ENCODE assay signal across 8 mouse cellular contexts in genomic region chr5:137518436-137518835, GRCm38 (mm10). TPM values are rescaled to one million over a fixed set of nuclear protein-coding genes. Genes with fewer than 3 reads are reported as not detected.
A peak's percentile ranks its signal among the peaks of the same experiment; 100 is the strongest.
DNase-seq lines count a peak whose midpoint lies in the region; ATAC-seq and TF ChIP-seq lines count a peak whose summit lies in the region.

Gene Gigyf1, plus strand, starts transcription at chr5:137518548.

- peak; percentile 55; the same call in 1 of the 2 replicates for TF ChIP-seq CTCF in small intestine, adult 2 months (IDR thresholded peaks at IDR 0.05; ENCODE audit: extremely low read depth, insufficient read length, insufficient replicate concordance, low read depth, low read length)

- H3K27ac ChIP-seq in forebrain, embryonic 12.5 days, result no peak within 1 kb of the TSS
- no peak within 1 kb of the TSS for H3K27ac ChIP-seq in hindbrain, embryonic 11.5 days (ENCODE audit: low read depth, low read length)
- H3K27ac ChIP-seq in lung, embryonic 15.5 days, result no peak within 1 kb of the TSS
- H3K27ac ChIP-seq in small intestine, adult 2 months (ENCODE audit: insufficient read depth, low read depth, low read length), result no peak within 1 kb of the TSS

- H3K4me2 ChIP-seq in forebrain, embryonic 12.5 days, result no peak within 1 kb of the TSS
- no peak within 1 kb of the TSS for H3K4me2 ChIP-seq in hindbrain, embryonic 11.5 days (replicated peaks; ENCODE audit: low read depth, low read length)
- no peak within 1 kb of the TSS for H3K4me2 ChIP-seq in lung, embryonic 15.5 days

- H3K4me3 ChIP-seq in forebrain, embryonic 12.5 days (replicated peaks), result no peak within 1 kb of the TSS
- no peak within 1 kb of the TSS for H3K4me3 ChIP-seq in hindbrain, embryonic 11.5 days (ENCODE audit: low read depth, low read length)
- no peak within 1 kb of the TSS for H3K4me3 ChIP-seq in lung, embryonic 15.5 days
- H3K4me3 ChIP-seq in small intestine, adult 2 months (ENCODE audit: low read depth, low read length), result no peak within 1 kb of the TSS

- no peaks in the 10 kb centered on the region for H3K27me3 ChIP-seq in forebrain, embryonic 12.5 days
- no peaks in the 10 kb centered on the region for H3K27me3 ChIP-seq in hindbrain, embryonic 11.5 days (ENCODE audit: control insufficient read depth, insufficient read depth, low read length)
- no peaks in the 10 kb centered on the region for H3K27me3 ChIP-seq in lung, embryonic 15.5 days
- no peaks in the 10 kb centered on the region for H3K27me3 ChIP-seq in small intestine, adult 2 months (ENCODE audit: control insufficient read depth, insufficient read depth, low read length)

- peaks cover 61% of the 10 kb centered on the region for H3K36me3 ChIP-seq in forebrain, embryonic 12.5 days (replicated peaks)
- H3K36me3 ChIP-seq in hindbrain, embryonic 11.5 days (ENCODE audit: control insufficient read depth, insufficient read depth, low read length), result peaks cover 34% of the 10 kb centered on the region; the same call in 1 of the 2 replicates
- peaks cover 50% of the 10 kb centered on the region for H3K36me3 ChIP-seq in lung, embryonic 15.5 days
- H3K36me3 ChIP-seq in small intestine, adult 2 months (ENCODE audit: control insufficient read depth, insufficient read depth, low read length), result peaks cover 34% of the 10 kb centered on the region

- no peak for TF ChIP-seq POLR2A in small intestine, adult 2 months (IDR thresholded peaks at IDR 0.05; ENCODE audit: low read depth, low read length)

- DNase-seq in layer of hippocampus, adult 8-10 months (ENCODE audit: low spot score in 2 of 2), result no peak
- DNase-seq in layer of hippocampus, adult 11-12 months (ENCODE audit: low spot score), result no peak
- peak; percentile 71 for DNase-seq in R1 (ENCODE audit: low read depth, low spot score)
- peak; percentile 61 for DNase-seq in hindbrain, embryonic 11.5 days (ENCODE audit: low spot score)
- DNase-seq in frontal cortex, postnatal 10 days (ENCODE audit: low spot score in 2 of 2), result no peak

- peaks cover 22% of the 10 kb centered on the region for H3K4me1 ChIP-seq in forebrain, embryonic 12.5 days
- H3K4me1 ChIP-seq in hindbrain, embryonic 11.5 days (replicated peaks; ENCODE audit: control insufficient read depth, insufficient read depth, low read length), result no peaks in the 10 kb centered on the region; the same call in 1 of the 2 replicates
- peaks cover 13% of the 10 kb centered on the region for H3K4me1 ChIP-seq in lung, embryonic 15.5 days
- no peaks in the 10 kb centered on the region for H3K4me1 ChIP-seq in small intestine, adult 2 months (ENCODE audit: control insufficient read depth, insufficient read depth, insufficient read length, low read length)

- H3K9me3 ChIP-seq in forebrain, embryonic 12.5 days, result no peaks in the 10 kb centered on the region
- no peaks in the 10 kb centered on the region for H3K9me3 ChIP-seq in hindbrain, embryonic 11.5 days (ENCODE audit: control insufficient read depth, low read length)
- H3K9me3 ChIP-seq in lung, embryonic 15.5 days, result no peaks in the 10 kb centered on the region

- ATAC-seq in forebrain, embryonic 12.5 days (ENCODE audit: low FRiP score), result no peak
- ATAC-seq in hindbrain, embryonic 11.5 days (ENCODE audit: low FRiP score), result no peak
- ATAC-seq in lung, embryonic 15.5 days (ENCODE audit: borderline replicate concordance, extremely low read depth, low FRiP score, low TSS enrichment), result no peak

- WGBS in forebrain, embryonic 12.5 days, result 70% methylated on average over 5 of the region's 5 CpGs
- WGBS in hindbrain, embryonic 11.5 days, result 77% methylated on average over 5 of the region's 5 CpGs
- whole genome bisulfite sequencing in lung, embryonic 15.5 days, result 73% methylated on average over 5 of the region's 5 CpGs
- WGBS in small intestine, adult 2 months, result 85% methylated on average over 5 of the region's 5 CpGs

- H3K9ac ChIP-seq in forebrain, embryonic 12.5 days, result no peak within 1 kb of the TSS; the same call in 1 of the 2 replicates
- H3K9ac ChIP-seq in hindbrain, embryonic 11.5 days (ENCODE audit: low read depth, low read length), result no peak within 1 kb of the TSS
- no peak within 1 kb of the TSS for H3K9ac ChIP-seq in lung, embryonic 15.5 days

RNA-seq across cellular contexts. Expression of gene Gigyf1, which starts in this region (rescaled TPM):
- total RNA-seq in layer of hippocampus, adult 8-10 months (2022), result 10 to 100 TPM; 60.2 to 75.9 (median 65.5) TPM
- 18.7 TPM in 2 replicates for polyA plus RNA-seq in forebrain, embryonic 12.5 days (2016; fragmentation: Nextera tagmentation; extraction: Ambion mirVana)
- 10.6 and 15.4 TPM in 2 replicates for polyA plus RNA-seq in hindbrain, embryonic 11.5 days (2014; fragmentation: Nextera tagmentation; extraction: Ambion mirVana)
- 11.8 and 12.1 TPM in 2 replicates for polyA plus RNA-seq in lung, embryonic 15.5 days (2015; fragmentation: Nextera tagmentation; extraction: Ambion mirVana)
- polyA plus RNA-seq in small intestine, adult 2 months (2012; rRNA removed), result 7.3 and 15.7 TPM in 2 replicates

Comparison
In these comparisons a context has a peak if more than half of its experiments do, and no peak if none do; other contexts are left out.
1. DNase-seq: peak in R1 (single experiment) and hindbrain, embryonic 11.5 days (single experiment); none in layer of hippocampus, adult 8-10 months (0 of 2), layer of hippocampus, adult 11-12 months (single experiment) and frontal cortex, postnatal 10 days (0 of 2).